Mouse (Mus musculus) MEL-GATA-1-ER (cell line): ENCODE data around the gene Oxsm.

ENCODE experiments used
- DNase-seq: peaks from one replicate; pipeline ENCODE4 v3.0.0-alpha.2; 2012; ENCODE audit warnings: low read depth; ENCODE audit errors: extremely low read depth

Oxsm gene

DNA sequence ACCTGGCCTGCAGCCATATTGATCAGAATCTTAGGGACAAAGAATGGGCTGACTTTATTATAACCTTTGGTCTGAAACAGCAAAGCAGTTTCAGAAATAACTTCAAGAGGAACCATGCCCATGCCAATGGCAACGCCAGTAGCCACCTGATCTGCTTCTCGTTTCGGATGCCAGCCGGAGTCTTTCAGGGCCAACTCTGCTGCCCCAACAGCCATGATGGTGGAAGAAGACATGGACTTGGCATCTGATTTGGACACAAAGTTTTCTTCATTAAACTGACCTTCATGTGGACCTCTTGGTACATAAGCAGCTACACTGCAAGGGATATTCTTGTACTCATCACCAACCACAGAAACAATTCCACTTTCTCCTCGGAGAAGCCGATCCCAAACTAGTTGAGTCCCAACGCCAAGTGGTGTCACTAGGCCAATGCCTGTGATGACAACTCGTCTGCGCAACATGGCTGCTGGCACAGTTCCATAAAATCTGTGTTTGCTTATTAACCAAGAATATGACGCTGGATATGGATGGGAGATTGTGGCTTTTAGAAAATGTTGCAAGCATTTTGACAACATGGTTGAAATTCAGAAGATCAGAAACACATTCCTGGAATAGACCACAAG, 7.3 kb downstream of the Oxsm start:
- DNase-seq: no peak

DNA sequence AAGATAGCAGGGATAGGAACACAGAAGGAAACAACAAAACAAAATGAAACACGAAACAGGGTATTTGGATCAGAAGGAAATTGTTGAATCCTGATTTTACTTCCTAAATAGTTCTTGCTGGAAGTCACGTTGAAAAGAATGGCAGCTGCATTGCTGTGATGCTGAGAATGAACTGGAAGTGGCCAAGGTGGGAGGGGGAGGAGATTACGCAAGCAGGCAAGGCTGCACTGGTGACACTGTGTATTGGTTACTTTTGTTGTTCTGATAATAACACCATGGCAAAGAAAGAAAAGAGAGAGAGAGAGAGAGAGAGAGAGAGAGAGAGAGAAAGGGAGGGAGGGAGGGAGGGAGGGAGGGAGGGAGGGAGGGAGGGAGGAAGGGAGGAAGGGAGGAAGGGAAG, 13.1 kb downstream of the Oxsm start:
- no peak for DNase-seq

GRCm38 (mm10) chr14:16233515-16233914, 16.1 kb downstream of the Oxsm start:
- no peak for DNase-seq

- DNase-seq: no peak
Measured at GRCm38 (mm10) chr14:16230581-16230980, 19.0 kb downstream of the Oxsm start.

- DNase-seq: no peak
Measured at GRCm38 (mm10) chr14:16229395-16229794, 20.2 kb downstream of the Oxsm start.

DNA sequence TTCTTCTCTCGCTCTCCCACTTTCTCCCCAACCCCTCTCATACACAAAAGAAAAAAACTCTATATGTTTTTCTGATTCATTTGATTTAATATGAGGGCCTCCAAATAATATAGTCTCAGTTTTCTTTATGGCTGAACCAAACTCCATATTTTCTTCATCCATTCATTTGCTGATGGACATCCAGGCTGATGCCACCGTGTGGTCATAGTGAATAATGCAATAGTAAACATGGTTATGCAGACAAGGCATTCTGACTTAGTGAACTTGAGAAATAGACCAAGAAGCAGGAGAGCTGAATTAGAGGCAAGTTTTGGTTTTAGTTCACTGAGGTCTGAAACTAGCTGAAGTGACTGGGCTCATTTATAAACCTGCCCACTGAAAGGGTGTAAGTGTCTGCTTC, 30.6 kb downstream of the Oxsm start:
- peak; percentile 18 for DNase-seq

GRCm38 (mm10) chr14:16207722-16208121, 41.9 kb downstream of the Oxsm start:
- DNase-seq: no peak

DNA sequence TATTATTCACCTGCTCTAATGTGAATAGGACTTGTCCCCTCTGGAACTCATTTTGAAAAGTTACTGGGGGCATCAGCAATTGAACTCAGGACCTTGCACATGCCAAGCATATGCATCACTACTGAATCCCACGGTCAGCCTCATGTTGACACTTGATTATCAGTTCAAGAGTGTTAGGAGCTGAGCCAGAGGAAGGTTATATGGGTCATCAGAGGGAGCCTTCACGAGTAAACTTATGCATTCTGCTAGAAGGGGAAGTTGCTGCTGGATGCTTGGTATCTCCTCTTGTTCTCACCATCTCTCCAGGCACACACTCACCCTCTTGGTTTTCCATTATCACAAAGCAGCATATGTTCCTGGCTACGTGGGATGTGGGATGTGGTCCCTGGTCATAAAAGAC, 47.9 kb downstream of the Oxsm start:
- peak; percentile 47 for DNase-seq

- no peak for DNase-seq
Measured at GRCm38 (mm10) chr14:16200969-16201638, 48.5 kb downstream of the Oxsm start.

GRCm38 (mm10) chr14:16200220-16200912, 49.2 kb downstream of the Oxsm start:
- DNase-seq: no peak

- DNase-seq: no peak
Measured at GRCm38 (mm10) chr14:16196518-16196917, 53.1 kb downstream of the Oxsm start.

GRCm38 (mm10) chr14:16195486-16195885, 54.1 kb downstream of the Oxsm start:
- DNase-seq: no peak

DNA sequence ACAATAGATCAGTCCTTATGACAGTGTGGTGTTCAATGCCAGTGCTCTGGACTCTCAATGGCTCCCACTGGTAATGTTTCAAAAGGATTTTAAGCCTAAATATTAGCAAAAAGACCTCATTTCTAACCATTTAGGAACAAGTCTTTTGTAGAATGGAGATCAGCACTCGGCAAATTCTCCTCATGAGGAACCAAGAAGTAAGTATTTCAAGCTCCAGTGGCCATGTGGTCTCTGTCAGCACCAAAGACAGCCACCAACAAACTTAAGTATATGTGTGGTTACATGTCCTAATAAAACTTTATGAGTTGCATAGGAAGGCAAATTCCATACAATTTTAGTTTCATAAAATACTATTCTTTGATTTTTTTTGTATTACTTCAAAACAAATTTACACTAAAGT, 55.5 kb downstream of the Oxsm start:
- no peak for DNase-seq

GRCm38 (mm10) chr14:16189142-16189541, 60.5 kb downstream of the Oxsm start:
- DNase-seq: no peak
